Mouse (Mus musculus) ES-E14 (cell line): ENCODE results near the gene Mrps14. TPM values are rescaled to one million over a fixed set of nuclear protein-coding genes. Genes with fewer than 3 reads are reported as not detected.

Experiments
- DNase-seq: peaks from one replicate; pipeline ENCODE4 v3.0.0-alpha.2; 2013; ENCODE audit warnings: low read depth, low spot score
- H3K27ac ChIP-seq: 2 replicates; pipeline ENCODE4 v1.5.1; 2012; ENCODE audit warnings: low read depth, mild to moderate bottlenecking, low read length, moderate library complexity, mixed read lengths; ENCODE audit not compliant: poor library complexity, insufficient read depth, severe bottlenecking
- H3K36me3 ChIP-seq: 2 replicates; pipeline ENCODE4 v1.6.1; 2012; ENCODE audit warnings: mild to moderate bottlenecking, low read length, moderate library complexity, mixed read lengths; ENCODE audit not compliant: control insufficient read depth, poor library complexity, insufficient read depth, severe bottlenecking
- H3K4me1 ChIP-seq, 2 experiments: fragments of 150-350 bp in 1 of 2; sonication (generic) in 1 of 2; 2 replicates each; pipeline ENCODE4 v1.6.1; 2012; ENCODE audit warnings: low read length in 2 of 2, mild to moderate bottlenecking in 1 of 2, mixed read lengths in 1 of 2; ENCODE audit not compliant: control insufficient read depth in 2 of 2, insufficient read depth in 2 of 2, poor library complexity in 1 of 2
- H3K4me3 ChIP-seq, 2 experiments: fragments of 150-350 bp in 1 of 2; sonication (generic) in 1 of 2; 2 replicates each; pipeline ENCODE4 v1.5.1; 2012; ENCODE audit warnings: low read length in 2 of 2, low read depth in 1 of 2, mild to moderate bottlenecking in 1 of 2, mixed read lengths in 1 of 2; ENCODE audit not compliant: insufficient read depth in 1 of 2, poor library complexity in 1 of 2, severe bottlenecking in 1 of 2
- H3K9ac ChIP-seq: 2 replicates; pipeline ENCODE4 v1.6.1; 2012; ENCODE audit warnings: low read depth, mild to moderate bottlenecking, low read length, mixed read lengths; ENCODE audit not compliant: poor library complexity, insufficient read depth, severe bottlenecking
- H3K9me3 ChIP-seq: fragments of 150-350 bp; sonication (generic); 2 replicates; pipeline ENCODE4 v1.6.1; 2012; ENCODE audit warnings: low read depth, mild to moderate bottlenecking, low read length; ENCODE audit not compliant: control insufficient read depth, insufficient read depth
- CHD2 ChIP-seq: IDR thresholded peaks from 2 replicates; pipeline ENCODE4 v1.6.1; 2014; ENCODE audit warnings: mild to moderate bottlenecking, low read depth, low read length, inconsistent platforms
- HCFC1 ChIP-seq: IDR thresholded peaks from 2 replicates; pipeline ENCODE4 v1.6.1; 2012; ENCODE audit warnings: low read length, inconsistent platforms, borderline replicate concordance; ENCODE audit not compliant: insufficient read depth
- MAFK ChIP-seq: IDR thresholded peaks from 2 replicates; pipeline ENCODE4 v1.6.1; 2014; ENCODE audit warnings: mild to moderate bottlenecking, low read depth, low read length, inconsistent platforms; ENCODE audit not compliant: insufficient read depth
- ZC3H11A ChIP-seq: IDR thresholded peaks from 2 replicates; pipeline ENCODE4 v1.6.1; 2012; ENCODE audit warnings: low read depth, mild to moderate bottlenecking, inconsistent platforms, low read length, borderline replicate concordance
- ZNF384 ChIP-seq: IDR thresholded peaks from 2 replicates; pipeline ENCODE4 v1.6.1; 2012; ENCODE audit warnings: low read depth, low read length, inconsistent platforms
- in situ Hi-C, 2 experiments: fragments of 600-800 bp; cut with MboI; formaldehyde crosslinking; loops; one replicate each; pipeline ENCODE4 v1.15.1; 2025; ENCODE audit warnings: low sequenced_read_pairs in 2 of 2, inconsistent platforms in 1 of 2; ENCODE audit not compliant: unreplicated experiment in 2 of 2
- total RNA-seq: library from RNA; depleted of rRNA; stranded (reverse); fragments of 300-350 nt; gene quantifications from 2 replicates; pipeline ENCODE4 v1.2.3, GENCODE M21; 2012

The Mrps14 gene
- total RNA-seq, 1 experiment = 71.6 TPM

GRCm38 (mm10) chr1:160240091-160240490, 45.1 kb downstream of the Mrps14 start:
- in situ Hi-C loops = loop anchor here in 1 of 2 experiments (10.0 kb wide), 1 partner anchor 135 kb away; no protein-coding TSS in a partner anchor
- no peak for TF ChIP-seq HCFC1
- H3K4me3 ChIP-seq = no peak overlapping the region
- DNase-seq = no peak
- no peaks in the 10 kb centered on the region for H3K9me3 ChIP-seq
- no peak overlapping the region for H3K9ac ChIP-seq
- H3K27ac ChIP-seq = no peak overlapping the region
- H3K4me1 ChIP-seq = no peaks in the 10 kb centered on the region; a peak in 1 of 4 replicates
- H3K36me3 ChIP-seq = no peaks in the 10 kb centered on the region

GRCm38 (mm10) chr1:160244689-160245088, 49.7 kb downstream of the Mrps14 start:
- no peaks in the 10 kb centered on the region for H3K9me3 ChIP-seq
- in situ Hi-C loops = loop anchor here in 1 of 2 experiments (10.0 kb wide), 1 partner anchor 130 kb away; no protein-coding TSS in a partner anchor
- no peaks in the 10 kb centered on the region; a peak in 1 of 4 replicates for H3K4me1 ChIP-seq
- H3K36me3 ChIP-seq = no peaks in the 10 kb centered on the region; the same call in 1 of the 2 replicates
- TF ChIP-seq CHD2 = no peak
- no peak for TF ChIP-seq ZNF384
- no peak for TF ChIP-seq MAFK
- no peak for TF ChIP-seq HCFC1
- no peak for TF ChIP-seq ZC3H11A
- H3K27ac ChIP-seq = no peak overlapping the region
- no peak for DNase-seq
- H3K4me3 ChIP-seq = no peak overlapping the region
- H3K9ac ChIP-seq = no peak overlapping the region

- DNase-seq = no peak
- no peak for TF ChIP-seq CHD2
- no peak for TF ChIP-seq ZNF384
- TF ChIP-seq HCFC1 = no peak
- no peak for TF ChIP-seq MAFK
- TF ChIP-seq ZC3H11A = no peak
- H3K4me1 ChIP-seq = no peaks in the 10 kb centered on the region; a peak in 1 of 4 replicates
- no peak overlapping the region for H3K9ac ChIP-seq
- H3K9me3 ChIP-seq = no peaks in the 10 kb centered on the region
- H3K36me3 ChIP-seq = no peaks in the 10 kb centered on the region; the same call in 1 of the 2 replicates
- H3K27ac ChIP-seq = no peak overlapping the region
- H3K4me3 ChIP-seq = no peak overlapping the region
- in situ Hi-C loops = loop anchor here in 1 of 2 experiments (10.0 kb wide), 1 partner anchor 129 kb away; no protein-coding TSS in a partner anchor
Observed at GRCm38 (mm10) chr1:160245954-160246353, 50.9 kb downstream of the Mrps14 start.

- in situ Hi-C loops = loop anchor here in 1 of 2 experiments (10.0 kb wide), 1 partner anchor 128 kb away; no protein-coding TSS in a partner anchor
- H3K9me3 ChIP-seq = no peaks in the 10 kb centered on the region
- no peak overlapping the region for H3K9ac ChIP-seq
- H3K27ac ChIP-seq = no peak overlapping the region
- H3K4me1 ChIP-seq = no peaks in the 10 kb centered on the region; a peak in 1 of 4 replicates
- TF ChIP-seq ZC3H11A = no peak
- TF ChIP-seq HCFC1 = no peak
- no peak for TF ChIP-seq MAFK
- TF ChIP-seq CHD2 = no peak
- no peak for TF ChIP-seq ZNF384
- no peak for DNase-seq
- H3K4me3 ChIP-seq = no peak overlapping the region
- no peaks in the 10 kb centered on the region; the same call in 1 of the 2 replicates for H3K36me3 ChIP-seq
Observed at GRCm38 (mm10) chr1:160246844-160247243, 51.8 kb downstream of the Mrps14 start.
